Mouse (Mus musculus): ENCODE measurements at regions not wholly inside any gene's neighbourhood (a gene's known extent, or its start where the extent isn't known, plus 50 kb on each side); places are given as distances from the start of the nearest gene placed in this dataset.

- WGBS, result 78% methylated on average over 8 of the region's 8 CpGs
- Histone ChIP-seq H3K27me3 (ENCODE audit: control insufficient read depth, insufficient read depth, low read length) (no peaks in the 10 kb centered on the region), H3K4me1 (ENCODE audit: control insufficient read depth, insufficient read depth, low read length) (no peaks in the 10 kb centered on the region), H3K4me3 (ENCODE audit: low read depth, low read length) (no peak overlapping the region), H3K4me2 (ENCODE audit: low read depth) (no peak overlapping the region), H3K9ac (ENCODE audit: low read length) (no peak overlapping the region), H3K27ac (ENCODE audit: low read depth, low read length) (no peak overlapping the region), H3K9me3 (ENCODE audit: control insufficient read depth, low read length) (no peaks in the 10 kb centered on the region), H3K36me3 (ENCODE audit: control insufficient read depth, insufficient read depth, low read length) (no peaks in the 10 kb centered on the region)
- DNase-seq (ENCODE audit: low spot score) (no peak), ATAC-seq (ENCODE audit: insufficient read depth, low FRiP score, low TSS enrichment) (no peak)
Measured at GRCm38 (mm10) chr5:75500654-75501416, 73.9 kb upstream of the Kit start.

GRCm38 (mm10) chr5:75503673-75504072, 71.0 kb upstream of the Kit start:
- DNase-seq (ENCODE audit: low spot score) (no peak), ATAC-seq (ENCODE audit: insufficient read depth, low FRiP score, low TSS enrichment) (no peak)
- Histone ChIP-seq H3K4me1 (ENCODE audit: control insufficient read depth, insufficient read depth, low read length) (no peaks in the 10 kb centered on the region), H3K4me3 (ENCODE audit: low read depth, low read length) (no peak overlapping the region), H3K9me3 (ENCODE audit: control insufficient read depth, low read length) (no peaks in the 10 kb centered on the region), H3K27ac (ENCODE audit: low read depth, low read length) (no peak overlapping the region), H3K27me3 (ENCODE audit: control insufficient read depth, insufficient read depth, low read length) (no peaks in the 10 kb centered on the region), H3K36me3 (ENCODE audit: control insufficient read depth, insufficient read depth, low read length) (no peaks in the 10 kb centered on the region), H3K4me2 (ENCODE audit: low read depth) (no peak overlapping the region), H3K9ac (ENCODE audit: low read length) (no peak overlapping the region)
- WGBS, result 86% methylated on average over 3 of the region's 3 CpGs

GRCm38 (mm10) chr5:75512521-75513422, 61.9 kb upstream of the Kit start:
- DNase-seq (ENCODE audit: low spot score) (no peak), ATAC-seq (ENCODE audit: insufficient read depth, low FRiP score, low TSS enrichment) (no peak)
- Histone ChIP-seq H3K36me3 (ENCODE audit: control insufficient read depth, insufficient read depth, low read length) (no peaks in the 10 kb centered on the region), H3K27me3 (ENCODE audit: control insufficient read depth, insufficient read depth, low read length) (no peaks in the 10 kb centered on the region), H3K27ac (ENCODE audit: low read depth, low read length) (no peak overlapping the region), H3K4me1 (ENCODE audit: control insufficient read depth, insufficient read depth, low read length) (no peaks in the 10 kb centered on the region), H3K9ac (ENCODE audit: low read length) (no peak overlapping the region), H3K4me3 (ENCODE audit: low read depth, low read length) (no peak overlapping the region), H3K4me2 (ENCODE audit: low read depth) (no peak overlapping the region), H3K9me3 (ENCODE audit: control insufficient read depth, low read length) (no peaks in the 10 kb centered on the region)
- 85% methylated on average over 20 of the region's 20 CpGs for WGBS

- H3K9me3 ChIP-seq (ENCODE audit: control insufficient read depth, low read length), result no peaks in the 10 kb centered on the region
- no peaks in the 10 kb centered on the region for H3K27me3 ChIP-seq (ENCODE audit: control insufficient read depth, insufficient read depth, low read length)
- ATAC-seq (ENCODE audit: insufficient read depth, low FRiP score, low TSS enrichment) (no peak), DNase-seq (ENCODE audit: low spot score) (peak; percentile 27)
- WGBS, result 65% methylated on average over 8 of the region's 8 CpGs
- no peak overlapping the region for H3K4me2 ChIP-seq (ENCODE audit: low read depth)
- H3K9ac ChIP-seq (ENCODE audit: low read length), result no peak overlapping the region
- no peaks in the 10 kb centered on the region for H3K4me1 ChIP-seq (ENCODE audit: control insufficient read depth, insufficient read depth, low read length)
- H3K4me3 ChIP-seq (ENCODE audit: low read depth, low read length), result no peak overlapping the region
- no peak overlapping the region for H3K27ac ChIP-seq (ENCODE audit: low read depth, low read length)
- H3K36me3 ChIP-seq (ENCODE audit: control insufficient read depth, insufficient read depth, low read length), result no peaks in the 10 kb centered on the region
Measured at GRCm38 (mm10) chr5:75518213-75518612, 56.5 kb upstream of the Kit start.

- Histone ChIP-seq H3K4me2 (ENCODE audit: low read depth) (no peak overlapping the region), H3K27ac (ENCODE audit: low read depth, low read length) (no peak overlapping the region), H3K9ac (ENCODE audit: low read length) (no peak overlapping the region), H3K4me3 (ENCODE audit: low read depth, low read length) (no peak overlapping the region), H3K4me1 (ENCODE audit: control insufficient read depth, insufficient read depth, low read length) (no peaks in the 10 kb centered on the region), H3K27me3 (ENCODE audit: control insufficient read depth, insufficient read depth, low read length) (no peaks in the 10 kb centered on the region), H3K36me3 (ENCODE audit: control insufficient read depth, insufficient read depth, low read length) (no peaks in the 10 kb centered on the region), H3K9me3 (ENCODE audit: control insufficient read depth, low read length) (no peaks in the 10 kb centered on the region)
- no peak for DNase-seq (ENCODE audit: low spot score)
- WGBS, result 93% methylated on average over 4 of the region's 4 CpGs
- ATAC-seq (ENCODE audit: insufficient read depth, low FRiP score, low TSS enrichment), result no peak
Measured at GRCm38 (mm10) chr5:75523041-75523678, 51.6 kb upstream of the Kit start.
